Mouse (Mus musculus): ENCODE measurements around the gene Il1r2. TPM values are rescaled to one million over a fixed set of nuclear protein-coding genes. Genes with fewer than 3 reads are reported as not detected.

Il1r2 gene
- polyA plus RNA-seq, 2 experiments from 2014 or later = 150 to 152 TPM

DNA sequence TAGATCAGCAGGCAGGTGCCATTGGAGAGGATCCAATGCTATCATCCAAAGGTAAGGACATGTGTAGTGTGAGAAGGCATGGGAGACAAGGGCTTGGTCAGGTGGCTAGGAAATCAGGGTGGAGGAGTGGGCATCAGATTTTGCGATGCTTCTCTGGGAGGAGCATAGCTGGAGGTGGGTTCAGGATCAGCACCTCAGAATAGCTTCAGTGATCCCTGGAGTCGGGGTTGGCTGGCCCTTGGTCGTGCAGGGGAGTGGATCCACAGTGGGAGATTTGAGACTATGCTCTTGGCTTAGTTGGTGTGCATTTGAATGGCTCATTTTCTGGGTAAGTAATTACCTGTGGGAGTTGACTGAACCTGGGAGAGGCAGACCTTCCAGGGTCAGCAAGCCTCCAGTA is 59.7 kb downstream of the Il1r2 start:
- no peak for ATAC-seq

- no peak for ATAC-seq
Observed at GRCm38 (mm10) chr1:40139798-40140532, 66.1 kb downstream of the Il1r2 start.

DNA sequence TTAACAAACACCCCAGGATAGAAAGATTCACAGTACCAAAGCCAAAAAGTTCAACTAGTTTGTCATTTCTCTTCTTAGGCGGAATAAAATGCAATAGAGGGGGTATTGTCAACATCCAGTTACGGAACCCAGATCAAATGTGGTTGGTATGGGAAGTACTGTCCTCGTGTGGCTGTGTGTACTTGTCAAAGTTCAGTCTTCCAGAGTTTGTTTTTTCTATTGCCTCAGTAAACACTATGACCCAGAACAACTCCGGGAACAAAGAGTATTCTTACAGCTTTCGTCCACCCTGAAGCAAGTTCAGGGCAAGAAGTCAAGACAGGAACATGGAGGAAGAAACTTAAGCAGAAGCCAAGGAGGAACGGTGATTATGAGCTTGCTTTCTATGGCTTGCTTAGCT is 82.2 kb downstream of the Il1r2 start:
- no peak for ATAC-seq

DNA sequence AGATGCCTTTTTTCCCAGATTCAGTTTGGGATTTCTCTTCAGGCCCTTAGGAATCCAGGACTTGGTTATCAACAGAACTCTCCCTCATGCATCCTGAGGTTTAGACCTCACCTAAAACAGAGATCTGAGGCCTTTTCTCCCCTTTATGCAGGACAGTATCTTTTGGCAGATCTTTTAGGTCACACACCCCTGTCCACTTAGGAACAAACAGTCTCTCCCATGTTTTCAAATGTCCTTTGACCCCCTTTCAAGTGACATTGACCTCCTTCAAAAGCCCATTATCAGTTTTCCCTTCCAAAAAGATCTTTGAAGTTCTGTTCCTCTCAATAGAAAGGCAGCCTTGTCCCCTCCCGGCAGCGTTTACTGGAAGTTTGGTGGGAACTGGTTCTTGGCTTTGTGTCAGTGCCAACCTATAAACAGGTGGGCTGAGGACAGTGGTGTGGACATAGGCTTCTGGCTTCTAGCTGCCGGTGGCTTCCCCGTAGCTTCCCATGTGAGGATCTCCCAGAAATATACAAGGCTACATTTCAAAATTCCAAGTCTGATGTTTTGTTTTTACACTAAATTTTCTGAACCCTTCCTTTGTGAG is 89.5 kb downstream of the Il1r2 start:
- ATAC-seq = no peak

DNA sequence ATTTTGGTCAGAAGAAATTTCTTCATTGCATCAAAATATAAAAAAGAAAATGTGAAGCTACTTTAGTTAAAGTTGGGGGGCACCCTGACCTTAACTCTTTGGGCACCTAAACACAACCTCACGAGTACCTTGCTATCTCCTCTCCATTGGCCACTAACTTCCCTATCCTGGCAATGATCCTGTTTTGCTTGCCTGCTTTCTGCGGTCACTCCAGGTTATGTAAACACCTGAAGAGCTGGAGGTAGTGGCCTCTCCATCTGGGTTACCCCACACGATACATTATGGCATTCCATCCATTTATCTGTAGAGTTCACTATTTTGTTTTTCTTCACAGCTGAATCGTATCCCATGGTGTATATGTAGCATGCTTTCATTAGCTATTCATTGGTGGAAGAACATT is 90.5 kb downstream of the Il1r2 start:
- ATAC-seq = no peak

- ATAC-seq = no peak
Observed at GRCm38 (mm10) chr1:40167585-40167984, 93.7 kb downstream of the Il1r2 start.

DNA sequence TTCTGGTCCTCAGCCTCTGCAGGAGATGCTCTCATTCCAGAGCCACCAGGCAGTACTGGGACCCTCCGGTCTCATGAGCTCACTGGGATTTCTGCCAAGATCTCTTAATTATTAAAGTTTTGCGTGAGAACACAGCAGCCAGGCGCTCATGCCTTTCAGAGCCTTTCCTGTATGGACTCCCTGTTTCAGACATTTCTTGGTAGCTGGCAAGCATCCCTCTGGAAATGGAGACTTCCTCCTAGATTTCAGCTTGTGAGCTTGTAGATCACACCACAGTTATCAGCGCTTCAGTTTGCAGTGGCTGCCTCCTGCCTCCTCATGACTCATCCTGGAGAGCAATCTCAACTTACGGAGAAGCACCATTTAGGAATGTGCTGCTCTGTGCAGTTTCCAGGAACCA is 98.0 kb downstream of the Il1r2 start:
- ATAC-seq = no peak

- no peak for ATAC-seq
Observed at GRCm38 (mm10) chr1:40174146-40174545, 100.3 kb downstream of the Il1r2 start.

Other genes starting within 250 kb of the Il1r2 start
- gene Map4k4, start 173.2 kb upstream of the Il1r2 start, polyA plus RNA-seq (2017; shearing (Covaris generic)) = 10 to 100 TPM; 23.8 to 33.8 TPM
- under 1 TPM; 0.25 to 0.46 TPM for gene Il1r1, start 151.0 kb downstream of the Il1r2 start, polyA plus RNA-seq (2017; shearing (Covaris generic))